Mouse (Mus musculus) cerebellum, postnatal 10 days (tissue): ENCODE results near the gene Serpina1e.
"Not testable (repeated sequence)": the region's sequence is repeated elsewhere in the genome, so short reads cannot be mapped to it uniquely, and the experiment has no call there.

ENCODE experiments used
- DNase-seq, 2 experiments: peaks; one replicate each; pipeline ENCODE4 v3.0.0; 2021; ENCODE audit warnings: mixed read lengths in 2 of 2

The Serpina1e gene

GRCm38 (mm10) chr12:103962337-103962736 is 3.6 kb upstream of the Serpina1e start:
- DNase-seq, result no peak

GRCm38 (mm10) chr12:103961716-103962115 is 2.9 kb upstream of the Serpina1e start:
- no peak for DNase-seq

GRCm38 (mm10) chr12:103956555-103956954 is 2.2 kb downstream of the Serpina1e start:
- DNase-seq, result not testable (repeated sequence)

- not testable (repeated sequence) for DNase-seq
Observed at GRCm38 (mm10) chr12:103952972-103953371, 5.8 kb downstream of the Serpina1e start.

GRCm38 (mm10) chr12:103946243-103946642 is 12.5 kb downstream of the Serpina1e start:
- DNase-seq, result no peak

GRCm38 (mm10) chr12:103909181-103909580 is 49.6 kb downstream of the Serpina1e start:
- not testable (repeated sequence) for DNase-seq

- DNase-seq, result not testable (repeated sequence)
Observed at GRCm38 (mm10) chr12:103907746-103908145, 51.0 kb downstream of the Serpina1e start.

- DNase-seq, result not testable (repeated sequence)
Observed at GRCm38 (mm10) chr12:103904837-103905340, 53.9 kb downstream of the Serpina1e start, which contains the start of gene Serpina1c. TSS of gene Serpina1c (minus strand) at chr12:103904887.

GRCm38 (mm10) chr12:103901929-103902328 is 56.8 kb downstream of the Serpina1e start:
- DNase-seq, result not testable (repeated sequence)
